Mouse (Mus musculus): ENCODE data around the gene Prok1. TPM values are rescaled to one million over a fixed set of nuclear protein-coding genes. Genes with fewer than 3 reads are reported as not detected.

Prok1 gene
- 0.38 and 0.49 TPM in 2 replicates for total RNA-seq (2021)
- long read RNA-seq, partial matches to known transcripts: 0 of 1 reads
- long read RNA-seq, other reads (novel, unspliced or antisense): 0 of 1 reads

- DNase-seq: no peak
These were observed at the start of gene Prok1 for GRCm38 (mm10) chr3:107239607-107240006. TSS of gene Prok1 (minus strand) at chr3:107239707.

- DNase-seq: no peak
These were observed 47.8 kb upstream of the Prok1 start for GRCm38 (mm10) chr3:107287346-107287745.

- DNase-seq: no peak
These were observed 46.6 kb upstream of the Prok1 start for GRCm38 (mm10) chr3:107286123-107286522.

GRCm38 (mm10) chr3:107278479-107279269, 39.2 kb upstream of the Prok1 start, which contains the start of gene Lamtor5:
TSS of gene Lamtor5 (plus strand) at chr3:107278858.
- peak; percentile 89 for DNase-seq

- DNase-seq: no peak
These were observed 37.1 kb upstream of the Prok1 start for GRCm38 (mm10) chr3:107276626-107277025.

- DNase-seq: no peak
These were observed 36.5 kb upstream of the Prok1 start for GRCm38 (mm10) chr3:107275996-107276395.

GRCm38 (mm10) chr3:107275351-107275750, 35.8 kb upstream of the Prok1 start:
- DNase-seq: no peak

- peak; percentile 43 for DNase-seq
These were observed 34.3 kb upstream of the Prok1 start for GRCm38 (mm10) chr3:107273820-107274219.

GRCm38 (mm10) chr3:107272433-107272832, 32.9 kb upstream of the Prok1 start:
- no peak for DNase-seq

- DNase-seq: no peak
These were observed 27.4 kb upstream of the Prok1 start for GRCm38 (mm10) chr3:107266814-107267345.

- peak; percentile 31 for DNase-seq
These were observed 22.3 kb upstream of the Prok1 start for GRCm38 (mm10) chr3:107261851-107262165.

GRCm38 (mm10) chr3:107260956-107261850, 21.7 kb upstream of the Prok1 start:
- DNase-seq: no peak

GRCm38 (mm10) chr3:107257924-107258323, 18.4 kb upstream of the Prok1 start:
- DNase-seq: no peak

GRCm38 (mm10) chr3:107256724-107257123, 17.2 kb upstream of the Prok1 start:
- DNase-seq: no peak

- no peak for DNase-seq
These were observed 16.5 kb upstream of the Prok1 start for GRCm38 (mm10) chr3:107255992-107256391.

GRCm38 (mm10) chr3:107253925-107254324, 14.4 kb upstream of the Prok1 start:
- no peak for DNase-seq

GRCm38 (mm10) chr3:107252035-107252434, 12.5 kb upstream of the Prok1 start:
- DNase-seq: no peak

- DNase-seq: no peak
These were observed 10.8 kb upstream of the Prok1 start for GRCm38 (mm10) chr3:107250320-107250719.

GRCm38 (mm10) chr3:107249042-107249441, 9.5 kb upstream of the Prok1 start:
- DNase-seq: no peak

- DNase-seq: no peak
These were observed 7.4 kb upstream of the Prok1 start for GRCm38 (mm10) chr3:107246876-107247275.

GRCm38 (mm10) chr3:107241389-107242094, 2.0 kb upstream of the Prok1 start:
- no peak for DNase-seq

- DNase-seq: no peak
These were observed 981 bp downstream of the Prok1 start for GRCm38 (mm10) chr3:107238471-107238980.
